24 mouse cellular contexts compared by ENCODE assay signal in the genomic region with DNA sequence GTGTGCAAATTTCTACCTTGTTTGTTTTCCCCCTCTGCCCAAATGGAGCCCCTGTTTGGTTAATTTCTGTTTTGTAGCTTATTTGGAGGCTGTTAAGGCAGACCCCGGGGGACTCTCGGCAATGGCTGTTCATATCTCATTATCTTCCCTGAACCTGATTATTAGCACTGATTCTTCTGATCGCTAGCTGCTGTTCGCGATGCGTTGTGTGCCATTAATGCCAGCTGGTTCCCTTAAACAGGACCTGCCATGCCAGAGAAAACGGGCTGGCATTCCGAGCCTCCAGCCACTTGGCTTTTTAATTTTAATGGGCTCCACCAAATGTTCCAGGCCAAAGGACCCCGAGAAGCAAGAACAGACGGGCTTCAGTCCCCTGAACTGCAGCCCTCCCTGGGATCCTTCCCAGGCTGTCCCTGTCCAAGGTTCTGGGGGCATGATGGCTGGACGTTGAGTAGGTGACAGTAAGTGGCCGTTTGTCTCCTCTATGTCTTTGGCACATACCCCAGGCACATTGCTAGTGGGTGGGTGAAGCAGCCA.
A peak's percentile ranks its signal among the peaks of the same experiment; 100 is the strongest.
DNase-seq lines count a peak whose midpoint lies in the region; ATAC-seq lines count a peak whose summit lies in the region.
"Had no signal": no experiment of that assay in that cellular context is flagged by ENCODE, and none has a peak within 500 bp of the region (broad histone marks: within the 10 kb centered on the region; RNA-seq: fewer than 3 reads in every experiment).

No protein-coding gene starts in this region.

- H3K36me3 ChIP-seq in hindbrain, embryonic 15.5 days, result no peaks in the 10 kb centered on the region
- H3K36me3 ChIP-seq in hindbrain, embryonic 16.5 days (ENCODE audit: control insufficient read depth, insufficient read depth, low read length), result no peaks in the 10 kb centered on the region
- H3K36me3 ChIP-seq in midbrain, embryonic 14.5 days (ENCODE audit: control insufficient read depth, insufficient read depth, low read length), result no peaks in the 10 kb centered on the region
- H3K36me3 ChIP-seq in midbrain, embryonic 13.5 days, result no peaks in the 10 kb centered on the region
- H3K36me3 ChIP-seq in forebrain, embryonic 13.5 days (ENCODE audit: poor library complexity, severe bottlenecking), result no peaks in the 10 kb centered on the region
- H3K36me3 ChIP-seq: embryonic facial prominence, embryonic 13.5 days; G1E; heart, embryonic 15.5 days; liver, embryonic 13.5 days had no signal

- 0 out of 2 replicates have a peak overlapping the region, but pooled peaks have one; percentile 3 for H3K27ac ChIP-seq in hindbrain, embryonic 15.5 days (replicated peaks)
- H3K27ac ChIP-seq in hindbrain, embryonic 16.5 days (ENCODE audit: low read depth, low read length), result no peak overlapping the region
- H3K27ac ChIP-seq in midbrain, embryonic 14.5 days (replicated peaks; ENCODE audit: low read depth, low read length), result no peak overlapping the region
- H3K27ac ChIP-seq in midbrain, embryonic 13.5 days, result no peak overlapping the region
- H3K27ac ChIP-seq in forebrain, embryonic 13.5 days, result peak overlapping the region; percentile 62
- H3K27ac ChIP-seq: embryonic facial prominence, embryonic 13.5 days; heart, embryonic 15.5 days; liver, embryonic 13.5 days had no signal

- H3K4me2 ChIP-seq in hindbrain, embryonic 15.5 days, result no peak overlapping the region
- H3K4me2 ChIP-seq in hindbrain, embryonic 16.5 days (ENCODE audit: low read length), result no peak overlapping the region
- no peak overlapping the region for H3K4me2 ChIP-seq in midbrain, embryonic 14.5 days (ENCODE audit: low read length)
- no peak overlapping the region for H3K4me2 ChIP-seq in midbrain, embryonic 13.5 days (replicated peaks)
- no peak overlapping the region for H3K4me2 ChIP-seq in forebrain, embryonic 13.5 days
- H3K4me2 ChIP-seq: embryonic facial prominence, embryonic 13.5 days; heart, embryonic 15.5 days; liver, embryonic 13.5 days had no signal

- WGBS in hindbrain, embryonic 15.5 days, result 51% methylated on average over 12 of the region's 12 CpGs
- WGBS in hindbrain, embryonic 16.5 days, result 38% methylated on average over 12 of the region's 12 CpGs
- WGBS in midbrain, embryonic 14.5 days, result 56% methylated on average over 12 of the region's 12 CpGs
- WGBS in midbrain, embryonic 13.5 days, result 59% methylated on average over 12 of the region's 12 CpGs
- 41% methylated on average over 12 of the region's 12 CpGs for WGBS in forebrain, embryonic 13.5 days

- H3K4me3 ChIP-seq in hindbrain, embryonic 15.5 days, result no peak overlapping the region
- no peak overlapping the region for H3K4me3 ChIP-seq in hindbrain, embryonic 16.5 days (ENCODE audit: low read length)
- H3K4me3 ChIP-seq in midbrain, embryonic 14.5 days (replicated peaks; ENCODE audit: low read depth, low read length), result no peak overlapping the region
- no peak overlapping the region for H3K4me3 ChIP-seq in midbrain, embryonic 13.5 days (replicated peaks)
- H3K4me3 ChIP-seq in forebrain, embryonic 13.5 days, result no peak overlapping the region
- H3K4me3 ChIP-seq: embryonic facial prominence, embryonic 13.5 days; erythroblast, embryonic 14.5 days; heart, embryonic 15.5 days; liver, embryonic 13.5 days; megakaryocyte, embryonic 14.5 days had no signal

- ATAC-seq in hindbrain, embryonic 15.5 days (ENCODE audit: low FRiP score, low read depth), result no peak
- no peak for ATAC-seq in hindbrain, embryonic 16.5 days
- no peak for ATAC-seq in midbrain, embryonic 14.5 days (ENCODE audit: low FRiP score, low TSS enrichment)
- ATAC-seq in midbrain, embryonic 13.5 days, result no peak
- ATAC-seq in forebrain, embryonic 13.5 days, result 0 out of 2 replicates have a peak, but pooled peaks have one; percentile 19
- ATAC-seq: Patski had no signal

- peak; percentile 34 for DNase-seq in midbrain, embryonic 14.5 days
- DNase-seq in lung, postnatal 36 days, result no peak
- DNase-seq in ovary, postnatal 14 days (ENCODE audit: low spot score), result no peak
- DNase-seq: adrenal gland, postnatal 36 days; B cell, adult 2 months; cerebellum, adult 18-20 months; cerebellum, postnatal 36 days; embryo, embryonic 11 days; heart, postnatal 36 days; kidney, adult 8-10 months; kidney, postnatal 10 days; liver, embryonic 13.5 days; lung, adult 2 months; thymus, postnatal 14 days had no signal

- no peak overlapping the region for H3K9ac ChIP-seq in hindbrain, embryonic 15.5 days
- H3K9ac ChIP-seq in hindbrain, embryonic 16.5 days (ENCODE audit: low read depth, low read length), result no peak overlapping the region
- H3K9ac ChIP-seq in midbrain, embryonic 14.5 days (replicated peaks; ENCODE audit: low read length), result no peak overlapping the region
- H3K9ac ChIP-seq in midbrain, embryonic 13.5 days (replicated peaks), result no peak overlapping the region
- no peak overlapping the region for H3K9ac ChIP-seq in forebrain, embryonic 13.5 days
- H3K9ac ChIP-seq: embryonic facial prominence, embryonic 13.5 days; heart, embryonic 15.5 days; liver, embryonic 13.5 days had no signal

- H3K4me1 ChIP-seq in hindbrain, embryonic 15.5 days (replicated peaks), result peaks cover 10% of the 10 kb centered on the region; the same call in 1 of the 2 replicates
- peaks cover 1% of the 10 kb centered on the region; the same call in 1 of the 2 replicates for H3K4me1 ChIP-seq in hindbrain, embryonic 16.5 days (ENCODE audit: control insufficient read depth, insufficient read depth, low read depth, low read length)
- H3K4me1 ChIP-seq in midbrain, embryonic 14.5 days (ENCODE audit: control insufficient read depth, insufficient read depth, low read length), result peaks cover 8% of the 10 kb centered on the region; the same call in 1 of the 2 replicates
- H3K4me1 ChIP-seq in midbrain, embryonic 13.5 days (replicated peaks), result peaks cover 15% of the 10 kb centered on the region
- H3K4me1 ChIP-seq in forebrain, embryonic 13.5 days, result peaks cover 30% of the 10 kb centered on the region
- H3K4me1 ChIP-seq: megakaryocyte, embryonic 14.5 days had no signal

- no peaks in the 10 kb centered on the region for H3K27me3 ChIP-seq in hindbrain, embryonic 15.5 days
- H3K27me3 ChIP-seq in hindbrain, embryonic 16.5 days (replicated peaks; ENCODE audit: control insufficient read depth, insufficient read depth, low read length), result no peaks in the 10 kb centered on the region
- H3K27me3 ChIP-seq in midbrain, embryonic 14.5 days (ENCODE audit: control insufficient read depth, insufficient read depth, low read length), result no peaks in the 10 kb centered on the region
- peaks cover 4% of the 10 kb centered on the region; the same call in 1 of the 2 replicates for H3K27me3 ChIP-seq in midbrain, embryonic 13.5 days
- no peaks in the 10 kb centered on the region; the same call in 1 of the 2 replicates for H3K27me3 ChIP-seq in forebrain, embryonic 13.5 days
- H3K27me3 ChIP-seq: embryonic facial prominence, embryonic 13.5 days; heart, embryonic 15.5 days; liver, embryonic 13.5 days; Patski had no signal

- no peaks in the 10 kb centered on the region for H3K9me3 ChIP-seq in hindbrain, embryonic 15.5 days
- H3K9me3 ChIP-seq in hindbrain, embryonic 16.5 days (ENCODE audit: control insufficient read depth, low read length), result no peaks in the 10 kb centered on the region
- H3K9me3 ChIP-seq in midbrain, embryonic 14.5 days (ENCODE audit: control insufficient read depth, low read length), result no peaks in the 10 kb centered on the region
- no peaks in the 10 kb centered on the region for H3K9me3 ChIP-seq in midbrain, embryonic 13.5 days
- H3K9me3 ChIP-seq in forebrain, embryonic 13.5 days (replicated peaks), result no peaks in the 10 kb centered on the region
- H3K9me3 ChIP-seq: embryonic facial prominence, embryonic 13.5 days; G1E; heart, embryonic 15.5 days; liver, embryonic 13.5 days; megakaryocyte, embryonic 14.5 days had no signal

Comparison
In these comparisons a context has a peak if more than half of its experiments do, and no peak if none do; other contexts are left out.
1. H3K27ac ChIP-seq: peak in hindbrain, embryonic 15.5 days (single experiment) and forebrain, embryonic 13.5 days (single experiment); none in hindbrain, embryonic 16.5 days (single experiment), midbrain, embryonic 14.5 days (single experiment) and midbrain, embryonic 13.5 days (single experiment).